Mouse (Mus musculus): ENCODE data around the gene Oaz1.
"Not testable (repeated sequence)": the region's sequence is repeated elsewhere in the genome, so short reads cannot be mapped to it uniquely, and the experiment has no call there.

Oaz1 gene

GRCm38 (mm10) chr10:80823847-80824643, 2.4 kb upstream of the Oaz1 start:
- peak; percentile 53 for DNase-seq

GRCm38 (mm10) chr10:80824827-80825226, 1.6 kb upstream of the Oaz1 start:
- no peak for DNase-seq

- no peak for DNase-seq
Observed at GRCm38 (mm10) chr10:80827063-80827869, 810 bp downstream of the Oaz1 start.

GRCm38 (mm10) chr10:80827870-80828420, 1.5 kb downstream of the Oaz1 start:
- no peak for DNase-seq

GRCm38 (mm10) chr10:80828587-80828986, 2.1 kb downstream of the Oaz1 start:
- DNase-seq: not testable (repeated sequence)

- DNase-seq: no peak
Observed at GRCm38 (mm10) chr10:80829359-80830278, 3.2 kb downstream of the Oaz1 start.

- DNase-seq: peak; percentile 61
Observed at GRCm38 (mm10) chr10:80831136-80831535, 4.7 kb downstream of the Oaz1 start.

GRCm38 (mm10) chr10:80832818-80833217, 6.4 kb downstream of the Oaz1 start:
- DNase-seq: no peak

- DNase-seq: no peak
Observed at GRCm38 (mm10) chr10:80835617-80836016, 9.2 kb downstream of the Oaz1 start.

GRCm38 (mm10) chr10:80836949-80837379, 10.5 kb downstream of the Oaz1 start:
- DNase-seq: no peak

GRCm38 (mm10) chr10:80837827-80838226, 11.4 kb downstream of the Oaz1 start:
- DNase-seq: no peak

GRCm38 (mm10) chr10:80838346-80838912, 12.0 kb downstream of the Oaz1 start:
- no peak for DNase-seq

GRCm38 (mm10) chr10:80839848-80840247, 13.4 kb downstream of the Oaz1 start:
- no peak for DNase-seq

GRCm38 (mm10) chr10:80841685-80842084, 15.2 kb downstream of the Oaz1 start:
- DNase-seq: no peak

GRCm38 (mm10) chr10:80842334-80842733, 15.9 kb downstream of the Oaz1 start:
- no peak for DNase-seq

GRCm38 (mm10) chr10:80843087-80843930, 16.9 kb downstream of the Oaz1 start:
- DNase-seq: no peak

- no peak for DNase-seq
Observed at GRCm38 (mm10) chr10:80843931-80844547, 17.6 kb downstream of the Oaz1 start, which contains the start of gene Lingo3. Gene Lingo3 (minus strand): TSS chr10:80844039.

GRCm38 (mm10) chr10:80845055-80845693, 18.7 kb downstream of the Oaz1 start:
- DNase-seq: no peak

GRCm38 (mm10) chr10:80845732-80846131, 19.3 kb downstream of the Oaz1 start:
- no peak for DNase-seq

- DNase-seq: peak; percentile 75
Observed at GRCm38 (mm10) chr10:80848571-80848970, 22.1 kb downstream of the Oaz1 start.
